Mouse (Mus musculus): Measurements from ENCODE around the gene Rps11.

Rps11 gene

DNA sequence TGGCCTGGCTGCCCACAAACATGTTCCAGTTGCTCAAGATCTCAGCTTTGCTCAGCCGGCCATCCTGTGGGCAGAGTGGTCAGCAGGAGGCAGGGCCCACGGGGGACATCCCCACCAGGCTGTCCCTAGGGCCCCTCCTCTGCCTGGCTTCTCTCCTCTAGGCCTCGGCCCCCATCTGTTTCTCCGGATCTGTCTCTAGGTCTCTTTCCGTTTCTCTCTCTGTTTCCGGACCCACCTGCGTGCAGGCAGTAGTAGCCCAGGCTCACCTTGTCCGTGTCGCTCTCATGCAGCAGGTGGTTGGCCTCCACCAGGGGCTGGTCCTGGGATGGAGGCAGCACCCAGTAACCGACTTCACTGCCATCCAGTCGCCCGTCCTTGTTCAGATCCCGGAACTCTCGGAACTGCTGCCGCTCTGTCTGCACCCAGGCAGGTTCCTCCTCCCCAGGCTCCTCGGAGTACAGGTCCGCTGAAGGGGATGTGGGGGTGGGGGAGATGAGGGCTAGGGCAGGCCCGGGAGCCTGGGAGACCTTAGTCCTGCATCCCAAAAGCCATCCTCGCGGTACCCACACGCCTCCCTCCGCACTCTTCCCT, 40.8 kb downstream of the Rps11 start:
- no peak for DNase-seq (ENCODE audit: low spot score)

DNA sequence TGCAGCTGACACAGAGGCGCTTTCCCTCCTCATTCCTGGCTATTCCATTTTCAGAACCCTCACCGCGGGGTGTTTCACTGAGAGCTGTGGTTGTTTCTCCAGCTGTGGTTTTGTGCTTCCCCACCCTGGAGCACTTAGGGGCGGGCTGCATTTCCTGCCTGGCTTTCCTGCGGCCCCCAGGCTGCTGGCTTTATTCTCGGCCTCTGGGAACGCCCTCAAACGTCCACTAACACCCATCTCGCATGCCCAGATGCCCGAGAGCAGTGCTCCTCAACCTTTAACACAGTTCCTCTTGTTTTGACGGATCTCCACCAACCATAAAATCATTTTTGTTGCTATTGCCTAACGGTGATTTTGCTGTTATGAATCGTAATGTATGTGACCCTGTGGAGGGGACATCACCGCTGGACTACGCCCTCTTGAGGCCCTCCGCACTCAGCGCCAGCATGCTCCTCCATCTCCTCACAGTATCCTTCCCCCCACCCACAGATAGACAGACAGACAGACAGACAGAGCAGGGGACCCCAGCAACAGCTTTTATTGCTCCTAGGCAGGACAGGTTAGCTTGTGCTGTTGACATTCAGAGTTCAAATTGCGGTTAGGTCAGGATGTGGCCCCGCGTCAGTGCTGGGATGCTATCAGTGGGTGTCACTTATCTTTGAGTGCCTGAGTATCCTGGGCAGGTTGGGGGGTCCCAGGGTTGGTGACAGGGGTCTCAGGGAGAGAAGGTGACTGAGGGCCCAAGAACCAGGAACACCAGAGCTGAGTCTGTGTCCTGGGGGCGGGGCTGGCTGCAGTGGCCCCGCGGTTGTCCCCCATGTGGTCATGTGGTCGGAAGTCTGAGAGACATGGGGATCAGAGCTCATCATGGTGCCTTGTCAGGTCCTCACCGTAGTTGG, 41.6 kb downstream of the Rps11 start:
- no peak for DNase-seq (ENCODE audit: low spot score)

DNA sequence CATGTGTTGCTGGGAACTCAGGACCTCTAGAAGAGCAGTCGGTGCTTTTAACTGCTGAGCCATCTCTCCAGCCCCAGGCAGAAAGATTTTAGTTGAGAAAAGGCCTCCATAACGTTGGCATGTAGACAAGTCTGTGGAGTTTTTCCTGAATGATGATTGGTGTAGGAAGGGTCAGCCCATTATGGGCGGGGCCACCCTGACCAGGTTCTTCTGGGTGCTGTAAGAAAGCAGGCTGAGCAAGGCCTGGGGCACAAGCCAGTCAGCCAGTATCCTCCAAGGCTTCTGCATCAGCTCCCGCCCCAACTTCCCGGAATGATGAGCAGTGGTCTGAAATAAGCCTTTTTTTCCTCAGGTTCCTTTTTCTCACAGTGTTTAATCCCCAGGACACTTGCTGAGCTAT, 43.2 kb downstream of the Rps11 start:
- no peak for DNase-seq (ENCODE audit: low spot score)

DNA sequence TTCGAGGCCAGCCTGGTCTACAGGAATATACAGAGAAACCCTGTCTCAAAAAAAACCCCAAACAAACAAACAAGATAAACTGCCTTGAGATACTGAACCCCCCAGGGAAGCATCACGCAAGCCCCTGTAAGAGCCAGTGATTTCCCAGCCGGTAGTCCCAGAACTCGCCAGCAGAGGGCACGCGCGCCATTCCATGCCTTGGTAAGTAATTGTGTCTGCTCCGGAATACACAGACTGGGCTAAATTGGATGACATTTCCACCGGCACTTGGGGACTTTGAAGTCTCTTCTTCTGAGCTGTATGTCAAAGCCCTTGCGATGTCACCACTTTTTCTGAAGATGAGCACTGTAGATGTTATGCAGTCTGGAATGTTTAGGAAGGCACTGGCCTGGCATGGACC, 44.4 kb downstream of the Rps11 start:
- peak; percentile 84 for DNase-seq (ENCODE audit: low spot score)

DNA sequence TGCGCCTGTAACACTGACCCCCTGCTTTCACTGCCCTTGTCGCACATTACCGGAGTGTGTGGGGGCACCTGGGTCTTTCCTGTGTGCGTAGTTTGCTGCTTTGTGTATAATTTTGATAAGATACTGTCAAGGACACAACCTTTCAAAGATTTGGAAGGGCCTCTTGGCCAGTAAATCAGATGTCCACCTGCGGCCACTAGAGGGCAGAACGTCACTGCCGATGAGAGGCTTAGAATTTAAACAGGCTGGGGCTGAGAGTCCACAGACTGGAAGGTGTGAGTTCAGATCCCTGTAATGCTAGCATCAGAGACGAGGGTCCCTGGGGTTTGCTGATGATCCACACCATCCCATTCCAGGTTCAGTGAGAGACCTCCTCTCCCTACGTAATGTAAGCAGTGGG, 45.7 kb downstream of the Rps11 start:
- peak; percentile 67 for DNase-seq (ENCODE audit: low spot score)

DNA sequence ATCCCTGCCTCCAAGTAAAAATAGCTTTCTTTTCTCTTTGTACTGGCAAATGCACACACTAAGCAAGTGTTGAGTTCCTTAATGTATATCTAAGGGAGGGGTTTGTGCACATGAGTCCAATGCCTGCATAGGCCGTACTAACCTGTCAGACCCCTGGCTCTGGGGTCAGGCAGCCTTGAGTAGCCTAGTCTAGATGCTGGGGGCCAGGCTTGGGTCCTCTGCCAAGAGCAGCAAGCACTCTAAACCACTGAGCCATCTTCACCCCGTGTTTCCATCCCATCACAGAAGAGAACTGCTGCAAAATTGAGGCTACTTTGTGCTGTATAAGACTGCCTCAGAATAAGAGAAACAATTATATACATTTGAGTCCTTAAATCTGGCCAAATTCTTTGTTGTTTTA, 46.4 kb downstream of the Rps11 start:
- DNase-seq (ENCODE audit: low spot score): no peak

DNA sequence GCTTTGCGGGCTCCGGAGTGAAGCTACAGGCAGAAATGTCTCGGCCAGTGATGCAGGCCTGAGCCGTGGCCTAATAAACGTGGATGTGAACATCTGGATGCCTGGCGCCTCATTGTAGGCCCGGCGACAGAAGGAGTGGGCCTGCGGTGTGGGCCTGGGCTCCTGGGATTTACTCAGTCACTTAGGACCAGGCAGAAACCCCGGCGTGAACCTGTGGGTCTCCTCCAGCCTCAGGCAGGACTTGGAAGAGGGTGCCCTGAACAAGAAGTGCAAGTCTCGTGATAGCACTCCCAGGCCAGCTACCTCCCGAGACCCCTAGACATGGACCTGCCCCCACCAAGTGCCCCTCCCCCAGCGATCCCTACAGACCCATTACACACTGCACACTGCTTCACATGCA, 46.9 kb downstream of the Rps11 start:
- no peak for DNase-seq (ENCODE audit: low spot score)

DNA sequence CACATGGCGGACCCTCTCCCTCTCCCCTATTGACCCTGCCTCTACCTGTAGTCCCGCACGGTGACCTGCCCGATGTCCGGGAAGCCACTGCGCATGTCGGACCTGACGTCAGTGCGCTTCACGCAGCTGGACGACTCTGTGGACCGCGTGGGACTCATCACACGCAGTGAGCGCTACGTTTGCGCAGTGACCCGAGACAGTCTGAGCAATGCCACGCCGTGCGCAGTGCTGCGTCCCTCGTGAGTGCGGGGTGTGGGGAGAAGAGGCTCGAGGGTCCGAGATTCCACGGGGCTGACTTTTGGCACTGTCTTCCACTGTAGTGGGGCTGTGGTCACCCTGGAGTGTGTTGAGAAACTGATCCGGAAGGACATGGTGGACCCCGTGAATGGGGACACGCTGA, 47.7 kb downstream of the Rps11 start:
- DNase-seq (ENCODE audit: low spot score): no peak

DNA sequence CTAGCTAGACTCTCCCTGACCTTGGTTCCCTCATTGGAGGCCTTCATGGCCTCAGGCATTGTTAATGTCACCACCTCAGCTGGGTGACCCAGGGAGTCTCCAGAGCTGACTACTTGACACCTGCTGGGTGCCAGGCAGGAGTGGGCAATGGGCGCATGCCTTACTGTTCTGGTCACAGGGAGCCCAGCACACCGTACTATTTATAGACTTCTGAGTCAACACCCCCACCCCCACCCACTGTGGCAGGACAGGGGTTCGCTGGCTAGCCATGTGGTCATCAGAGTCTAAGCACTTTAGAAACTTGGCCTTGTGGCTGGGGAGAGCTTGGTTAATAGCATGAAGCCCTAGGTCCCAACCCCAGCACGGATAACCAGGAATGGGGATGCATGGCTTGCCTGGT, 48.8 kb downstream of the Rps11 start:
- no peak for DNase-seq (ENCODE audit: low spot score)

DNA sequence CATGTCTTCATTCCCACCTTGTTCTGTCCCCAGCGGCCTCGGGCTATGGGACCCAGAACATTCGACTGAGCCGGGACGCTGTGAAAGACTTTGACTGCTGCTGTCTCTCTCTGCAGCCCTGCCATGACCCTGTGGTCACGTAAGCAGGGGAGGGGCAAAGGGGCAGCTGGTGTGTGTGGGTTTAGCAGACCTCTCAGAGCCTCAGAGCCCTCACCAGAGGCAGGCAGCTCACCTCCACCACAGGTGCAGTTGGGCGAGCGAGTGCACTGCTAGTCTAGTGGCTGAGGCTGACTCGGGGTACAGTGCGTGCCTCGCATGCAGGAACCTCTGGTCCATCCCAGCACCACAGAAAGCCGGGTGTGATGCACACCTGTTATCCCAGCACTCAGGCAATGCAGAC, 50.3 kb downstream of the Rps11 start:
- DNase-seq (ENCODE audit: low spot score): no peak

DNA sequence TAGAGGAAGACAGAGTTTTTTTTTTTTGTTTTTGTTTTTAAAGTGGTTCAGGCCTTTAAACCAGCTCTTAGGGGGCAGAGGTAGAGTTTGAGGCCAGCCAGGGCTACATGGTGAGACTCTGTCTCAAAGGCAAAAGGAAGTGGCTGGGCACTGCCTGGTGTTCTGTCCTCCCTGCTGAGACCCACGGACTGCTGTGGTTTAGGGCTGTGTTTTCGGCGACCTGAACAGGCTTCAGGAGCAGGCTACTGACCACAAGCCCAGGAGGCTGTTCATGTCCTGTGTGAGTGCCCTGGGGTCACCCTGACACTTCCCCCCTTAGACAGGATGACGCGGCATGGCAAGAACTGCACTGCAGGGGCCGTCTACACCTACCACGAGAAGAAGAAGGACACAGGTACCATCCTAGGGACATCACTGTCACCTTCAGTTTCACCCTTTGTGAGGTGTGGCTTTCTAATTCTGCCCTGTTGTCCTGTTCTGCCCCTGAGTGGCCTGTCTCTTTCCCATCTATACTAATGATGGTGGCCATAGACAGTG, 51.0 kb downstream of the Rps11 start:
- DNase-seq (ENCODE audit: low spot score): no peak
